Mouse (Mus musculus) spleen, adult 2 months (tissue): ENCODE results near the gene Gm20388. TPM values are rescaled to one million over a fixed set of nuclear protein-coding genes. Genes with fewer than 3 reads are reported as not detected.

ENCODE experiments used
- DNase-seq, 2 experiments: peaks; one replicate each; pipeline versions ENCODE4 v3.0.0 to v3.0.0-alpha.2; 2012 to 2021; ENCODE audit warnings: low spot score in 2 of 2, low read depth in 1 of 2
- H3K27ac ChIP-seq: fragments of 200-500 bp; 2 replicates; pipeline ENCODE4 v1.5.1; 2012; ENCODE audit warnings: low read length, inconsistent platforms; ENCODE audit not compliant: insufficient read depth
- H3K27me3 ChIP-seq: fragments of 200-500 bp; 2 replicates; pipeline ENCODE4 v1.6.1; 2012; ENCODE audit warnings: mild to moderate bottlenecking, moderate library complexity, low read length, inconsistent platforms; ENCODE audit not compliant: control insufficient read depth, insufficient read depth
- H3K36me3 ChIP-seq: fragments of 200-500 bp; 2 replicates; pipeline ENCODE4 v1.6.1; 2012; ENCODE audit warnings: mild to moderate bottlenecking, low read length, inconsistent platforms; ENCODE audit not compliant: control insufficient read depth, insufficient read depth
- H3K4me1 ChIP-seq: fragments of 200-500 bp; 2 replicates; pipeline ENCODE4 v1.6.1; 2011; ENCODE audit warnings: inconsistent platforms; ENCODE audit not compliant: control insufficient read depth, insufficient read depth, insufficient read length
- H3K4me3 ChIP-seq: fragments of 200-500 bp; 2 replicates; pipeline ENCODE4 v1.5.1; 2011; ENCODE audit warnings: mild to moderate bottlenecking, inconsistent platforms; ENCODE audit not compliant: insufficient read depth, insufficient read length; ENCODE audit errors: extremely low read depth
- CTCF ChIP-seq: fragments of 200-500 bp; IDR thresholded peaks from 2 replicates; pipeline ENCODE4 v1.5.1; 2011; ENCODE audit warnings: mild to moderate bottlenecking, inconsistent platforms; ENCODE audit not compliant: insufficient read depth, insufficient read length, insufficient replicate concordance; ENCODE audit errors: extremely low read depth
- POLR2A ChIP-seq: fragments of 200-500 bp; IDR thresholded peaks from 2 replicates; pipeline ENCODE4 v1.6.1; 2011; ENCODE audit warnings: low read depth, low read length, inconsistent platforms
- WGBS: fragments of 180-500 bp; shearing (Covaris S2); methylation state at CpG from one replicate; pipeline ENCODE4 v1.1.7; 2018; 5-methylcytosine and 5-hydroxymethylcytosine counted together
- polyA plus RNA-seq: library from polyadenylated mRNA; depleted of rRNA; stranded (reverse); fragments of >200 nt; gene quantifications from 2 replicates; pipeline ENCODE4 v1.2.3, GENCODE M21; 2012

The Gm20388 gene
- polyA plus RNA-seq, 1 experiment = 26.1 TPM

DNA sequence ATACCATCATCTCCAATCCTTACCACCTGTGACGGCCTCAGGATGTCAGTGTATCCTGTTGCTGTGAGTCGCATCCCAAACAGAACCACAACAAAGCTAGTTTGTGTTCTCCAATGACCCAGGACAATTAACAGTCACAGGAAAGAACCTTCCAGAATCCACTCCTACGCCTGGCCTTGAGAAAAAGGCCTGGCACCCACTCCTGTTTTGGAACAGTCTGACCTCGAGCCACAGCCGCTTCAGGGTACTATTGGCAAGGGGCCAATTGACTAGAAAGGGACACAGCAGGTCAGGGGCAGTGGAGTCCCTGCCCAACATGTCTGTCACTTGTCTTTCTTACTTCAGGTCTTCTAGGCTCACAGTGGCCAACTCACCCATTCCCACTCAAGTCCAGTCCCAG, 1982.2 kb downstream of the Gm20388 start:
- DNase-seq = no peak
- TF ChIP-seq CTCF = no peak
- no peak for TF ChIP-seq POLR2A
- H3K36me3 ChIP-seq = peaks cover 6% of the 10 kb centered on the region; the same call in 1 of the 2 replicates
- no peak overlapping the region for H3K4me3 ChIP-seq
- no peak overlapping the region for H3K27ac ChIP-seq
- WGBS = 90% methylated on average over 5 of the region's 5 CpGs
- H3K4me1 ChIP-seq = no peaks in the 10 kb centered on the region
- H3K27me3 ChIP-seq = no peaks in the 10 kb centered on the region

DNA sequence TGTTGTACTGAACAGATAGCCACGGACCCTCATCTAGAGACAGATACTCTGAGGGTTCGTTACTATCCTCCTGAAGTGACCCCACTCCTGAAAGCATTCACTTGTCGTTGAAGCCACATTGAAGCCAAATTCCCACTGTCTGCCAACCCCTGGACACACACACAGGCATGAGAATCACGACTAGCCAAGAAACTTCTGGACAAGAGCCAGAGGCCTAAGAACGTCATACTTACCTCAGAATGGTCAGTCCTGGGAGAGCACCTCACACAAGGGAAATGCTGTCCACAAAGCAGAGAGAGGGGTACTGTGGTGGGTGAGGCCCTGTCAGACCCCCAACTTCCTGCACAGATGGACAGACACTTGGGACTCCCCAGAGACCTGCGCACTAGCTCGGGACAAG, 1985.3 kb downstream of the Gm20388 start:
- H3K4me1 ChIP-seq = no peaks in the 10 kb centered on the region
- no peak for TF ChIP-seq POLR2A
- no peak for TF ChIP-seq CTCF
- no peak overlapping the region for H3K27ac ChIP-seq
- no peak overlapping the region for H3K4me3 ChIP-seq
- no peak for DNase-seq
- H3K36me3 ChIP-seq = peaks cover 1% of the 10 kb centered on the region; the same call in 1 of the 2 replicates
- H3K27me3 ChIP-seq = no peaks in the 10 kb centered on the region
- WGBS = 87% methylated on average over 7 of the region's 7 CpGs

- Histone ChIP-seq H3K27ac (no peak overlapping the region), H3K27me3 (no peaks in the 10 kb centered on the region), H3K4me3 (no peak overlapping the region), H3K36me3 (peaks cover 1% of the 10 kb centered on the region; the same call in 1 of the 2 replicates), H3K4me1 (no peaks in the 10 kb centered on the region)
- TF ChIP-seq POLR2A (no peak), CTCF (no peak)
- WGBS = 97% methylated on average over 12 of the region's 12 CpGs
- no peak for DNase-seq
Measured at GRCm38 (mm10) chr8:121896476-121897145, 1986.0 kb downstream of the Gm20388 start.

GRCm38 (mm10) chr8:121897205-121897604, 1986.6 kb downstream of the Gm20388 start:
- Histone ChIP-seq H3K27me3 (no peaks in the 10 kb centered on the region), H3K4me1 (no peaks in the 10 kb centered on the region), H3K36me3 (peaks cover 1% of the 10 kb centered on the region; the same call in 1 of the 2 replicates), H3K4me3 (no peak overlapping the region), H3K27ac (no peak overlapping the region)
- 86% methylated on average over 9 of the region's 9 CpGs for WGBS
- DNase-seq = no peak
- TF ChIP-seq POLR2A = no peak
- no peak for TF ChIP-seq CTCF

- Histone ChIP-seq H3K27ac (no peak overlapping the region; the same call in 1 of the 2 replicates), H3K27me3 (no peaks in the 10 kb centered on the region), H3K4me3 (no peak overlapping the region), H3K36me3 (0 out of 2 replicates have a peak, but pooled peaks cover 1% of the 10 kb centered on the region), H3K4me1 (no peaks in the 10 kb centered on the region)
- DNase-seq = no peak
- no peak for TF ChIP-seq CTCF
- no peak for TF ChIP-seq POLR2A
- WGBS = 57% methylated on average over 7 of the region's 7 CpGs
Measured at GRCm38 (mm10) chr8:121897871-121898381, 1987.3 kb downstream of the Gm20388 start.

DNA sequence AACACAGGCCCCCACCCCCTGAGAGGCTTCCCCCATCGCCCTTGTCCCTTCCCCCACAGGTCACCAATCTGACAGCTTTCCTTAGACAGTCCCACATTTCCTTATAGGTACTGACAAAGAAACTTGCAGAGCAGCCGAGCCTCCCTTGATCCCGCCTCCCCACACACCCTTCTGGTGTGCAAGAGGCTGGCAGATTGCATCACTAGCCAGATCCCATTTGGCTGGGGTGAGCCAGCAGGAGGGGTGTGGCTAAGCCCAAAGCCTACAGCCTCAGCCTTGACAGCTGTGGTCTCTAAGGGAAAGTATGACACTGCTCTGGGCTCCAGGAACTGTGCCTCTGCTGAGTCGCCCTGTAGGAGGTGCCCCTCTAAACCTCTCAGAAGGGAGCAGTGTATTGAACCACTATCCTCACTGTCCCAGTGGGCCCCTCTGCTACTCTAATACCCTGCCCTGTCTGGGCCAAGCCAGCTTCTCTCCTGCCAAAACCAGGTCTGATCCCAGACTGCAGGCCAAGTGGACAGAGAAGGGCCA, 1987.8 kb downstream of the Gm20388 start:
- no peaks in the 10 kb centered on the region for H3K27me3 ChIP-seq
- H3K4me1 ChIP-seq = no peaks in the 10 kb centered on the region
- no peak for TF ChIP-seq POLR2A
- no peak for TF ChIP-seq CTCF
- no peak for DNase-seq
- 45% methylated on average over 4 of the region's 4 CpGs for WGBS
- H3K27ac ChIP-seq = peak overlapping the region; percentile 69; the same call in 1 of the 2 replicates
- no peak overlapping the region for H3K4me3 ChIP-seq
- H3K36me3 ChIP-seq = no peaks in the 10 kb centered on the region

- no peak for DNase-seq
- H3K4me1 ChIP-seq = no peaks in the 10 kb centered on the region
- peak overlapping the region; percentile 69; the same call in 1 of the 2 replicates for H3K27ac ChIP-seq
- TF ChIP-seq POLR2A (no peak), CTCF (no peak)
- no peak overlapping the region for H3K4me3 ChIP-seq
- H3K36me3 ChIP-seq = no peaks in the 10 kb centered on the region
- no peaks in the 10 kb centered on the region for H3K27me3 ChIP-seq
- WGBS = 83% methylated on average over 18 of the region's 18 CpGs
Measured at GRCm38 (mm10) chr8:121899180-121900044, 1988.8 kb downstream of the Gm20388 start.
